Mouse (Mus musculus) right cerebral cortex, postnatal 4 days (tissue): ENCODE measurements at regions not wholly inside any gene's neighbourhood (a gene's known extent, or its start where the extent isn't known, plus 50 kb on each side); places are given as distances from the start of the nearest gene placed in this dataset.

Experiments
- DNase-seq: peaks from one replicate; pipeline ENCODE4 v3.0.0-alpha.2; 2022

DNA sequence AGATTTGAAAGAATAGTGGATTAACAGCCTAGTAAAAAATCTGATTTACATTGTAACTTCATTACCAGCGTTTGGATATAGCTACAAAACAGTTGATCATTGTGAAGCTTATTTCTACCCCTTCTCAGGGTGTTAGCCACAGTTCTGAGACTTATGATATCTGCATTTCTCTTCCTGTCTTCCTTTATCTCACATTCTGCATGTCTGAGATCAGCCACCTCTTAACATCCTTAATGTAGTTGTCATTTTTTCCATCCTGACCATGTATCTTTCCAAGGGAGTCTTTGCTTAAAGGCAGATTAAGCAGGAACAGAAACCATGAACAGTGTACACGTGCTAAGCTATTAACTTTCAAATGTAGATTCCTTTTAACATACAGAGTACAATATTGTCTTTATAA is 1278.2 kb downstream of the Kcnt2 start:
- no peak for DNase-seq

DNA sequence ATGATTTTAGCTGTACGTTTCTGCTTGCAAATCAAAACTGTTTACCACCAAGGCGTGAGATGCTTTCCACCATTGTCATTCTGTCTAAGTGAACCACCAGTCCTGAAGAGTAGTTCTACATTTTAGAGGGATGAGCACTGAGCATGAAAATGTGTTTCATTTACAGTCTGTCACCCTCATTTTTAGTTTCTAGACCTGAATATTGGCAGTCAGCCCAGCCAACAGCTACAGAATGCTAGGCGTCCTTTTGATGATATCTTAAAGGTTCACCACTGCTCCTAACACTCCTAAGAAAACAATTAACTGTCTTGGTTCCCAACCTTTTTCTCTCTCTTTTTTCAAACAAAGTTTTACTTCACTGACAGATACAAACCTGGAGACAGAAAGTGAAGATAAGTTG is 1287.2 kb downstream of the Kcnt2 start:
- peak; percentile 10 for DNase-seq
